Mouse (Mus musculus) liver, adult 2 months (tissue): Measurements from ENCODE around the gene Gp2.

Experiments used
- CTCF ChIP-seq: fragments of 200-500 bp; IDR thresholded peaks from 2 replicates; pipeline ENCODE4 v1.5.1; 2011; ENCODE audit warnings: low read depth, low read length, control low read depth
- POLR2A ChIP-seq: fragments of 200-500 bp; IDR thresholded peaks from 2 replicates; pipeline ENCODE4 v1.6.1; 2011; ENCODE audit warnings: low read length, control low read depth; ENCODE audit not compliant: insufficient read depth; ENCODE audit errors: extremely low read depth

GRCm38 (mm10) chr7:119418523-119418922 lies 40.6 kb downstream of the Gp2 start:
- no peak for TF ChIP-seq POLR2A
- TF ChIP-seq CTCF: no peak
